Mouse (Mus musculus): ENCODE measurements around the gene Pspc1. TPM values are rescaled to one million over a fixed set of nuclear protein-coding genes. Genes with fewer than 3 reads are reported as not detected.

The Pspc1 gene
- total RNA-seq (2023), result 74.6 TPM

GRCm38 (mm10) chr14:56778200-56778932, at the start of gene Pspc1:
Gene Pspc1 (minus strand): TSS chr14:56778316.

GRCm38 (mm10) chr14:56811701-56812339, 33.7 kb upstream of the Pspc1 start, which contains the start of gene Zmym5:
Gene Zmym5 (minus strand): TSS chr14:56811716.

Other genes with a start within 250 kb of the Pspc1 start
- 15.1 TPM for gene Cenpj, start 202.9 kb downstream of the Pspc1 start, total RNA-seq (2023)
- gene Parp4, start 202.7 kb downstream of the Pspc1 start, total RNA-seq (2023), result 72.0 TPM
- 36.5 TPM for gene Mphosph8, start 110.1 kb downstream of the Pspc1 start, total RNA-seq (2023)
- 55.9 TPM for gene Zmym5, start 33.4 kb upstream of the Pspc1 start, total RNA-seq (2023)
- 129 TPM for gene Zmym2, start 108.3 kb upstream of the Pspc1 start, total RNA-seq (2023)